Mouse (Mus musculus) embryonic fibroblast, embryonic 13.5 days (primary cell): Measurements from ENCODE around the gene Susd2.

ENCODE experiments used
- CTCF ChIP-seq: IDR thresholded peaks from 2 replicates; pipeline ENCODE4 v1.5.1; 2011; ENCODE audit warnings: mild to moderate bottlenecking, control low read depth, low read length, moderate library complexity, borderline replicate concordance; ENCODE audit not compliant: insufficient read depth
- POLR2A ChIP-seq: IDR thresholded peaks from 2 replicates; pipeline ENCODE4 v1.6.1; 2011; ENCODE audit warnings: low read depth, mild to moderate bottlenecking, control low read depth, low read length, moderate library complexity

- TF ChIP-seq CTCF, result no peak
- no peak for TF ChIP-seq POLR2A
Observed at GRCm38 (mm10) chr10:75645616-75646015, 1.8 kb upstream of the Susd2 start.
